Mouse (Mus musculus): ENCODE results near the gene Nodal. TPM values are rescaled to one million over a fixed set of nuclear protein-coding genes. Genes with fewer than 3 reads are reported as not detected.

The Nodal gene
- polyA plus RNA-seq, 1 experiment from 2014 or later = 0.24 TPM

- H3K27ac ChIP-seq = peak overlapping the region; percentile 89
- H3K9me3 ChIP-seq = no peaks in the 10 kb centered on the region
- peak overlapping the region; percentile 74 for H3K4me3 ChIP-seq
- H3K4me1 ChIP-seq (replicated peaks) = peaks cover 66% of the 10 kb centered on the region
- no peaks in the 10 kb centered on the region for H3K36me3 ChIP-seq
- DNase-seq (ENCODE audit: low spot score) = peak; percentile 31
- 0% methylated on average over 8 of the region's 8 CpGs for WGBS
- H3K27me3 ChIP-seq (ENCODE audit: insufficient read depth, poor library complexity, severe bottlenecking) = peaks cover 41% of the 10 kb centered on the region
Observed at GRCm38 (mm10) chr10:61382281-61382731, 35.5 kb upstream of the Nodal start.

- peak; percentile 86 for DNase-seq (ENCODE audit: low spot score)
- no peaks in the 10 kb centered on the region for H3K9me3 ChIP-seq
- H3K27ac ChIP-seq = peak within 1 kb of the TSS; percentile 89
- peaks cover 41% of the 10 kb centered on the region for H3K27me3 ChIP-seq (ENCODE audit: insufficient read depth, poor library complexity, severe bottlenecking)
- no peaks in the 10 kb centered on the region for H3K36me3 ChIP-seq
- peaks cover 68% of the 10 kb centered on the region for H3K4me1 ChIP-seq (replicated peaks)
- H3K4me3 ChIP-seq = peak within 1 kb of the TSS; percentile 74
- under 1% methylated on average over 60 of the region's 60 CpGs for WGBS
Observed at GRCm38 (mm10) chr10:61383021-61383714, 34.6 kb upstream of the Nodal start, which contains the start of gene Pald1. Gene Pald1, minus strand, starts transcription at chr10:61383530.

GRCm38 (mm10) chr10:61383715-61384047, 34.1 kb upstream of the Nodal start:
- no peaks in the 10 kb centered on the region for H3K36me3 ChIP-seq
- H3K27ac ChIP-seq = peak overlapping the region; percentile 89
- no peak for DNase-seq (ENCODE audit: low spot score)
- H3K4me3 ChIP-seq = peak overlapping the region; percentile 74
- H3K4me1 ChIP-seq (replicated peaks) = peaks cover 70% of the 10 kb centered on the region
- 3% methylated on average over 11 of the region's 11 CpGs for WGBS
- H3K9me3 ChIP-seq = no peaks in the 10 kb centered on the region
- peaks cover 41% of the 10 kb centered on the region for H3K27me3 ChIP-seq (ENCODE audit: insufficient read depth, poor library complexity, severe bottlenecking)

- no peaks in the 10 kb centered on the region for H3K9me3 ChIP-seq
- H3K27ac ChIP-seq = no peak overlapping the region
- H3K4me3 ChIP-seq = no peak overlapping the region
- no peak for DNase-seq (ENCODE audit: low spot score)
- no peaks in the 10 kb centered on the region for H3K36me3 ChIP-seq
- peaks cover 71% of the 10 kb centered on the region for H3K4me1 ChIP-seq (replicated peaks)
- WGBS = 77% methylated on average over 6 of the region's 6 CpGs
- peaks cover 38% of the 10 kb centered on the region for H3K27me3 ChIP-seq (ENCODE audit: insufficient read depth, poor library complexity, severe bottlenecking)
Observed at GRCm38 (mm10) chr10:61385174-61385573, 32.6 kb upstream of the Nodal start.

- H3K27me3 ChIP-seq (ENCODE audit: insufficient read depth, poor library complexity, severe bottlenecking) = peaks cover 27% of the 10 kb centered on the region
- H3K36me3 ChIP-seq = no peaks in the 10 kb centered on the region
- H3K9me3 ChIP-seq = no peaks in the 10 kb centered on the region
- peaks cover 60% of the 10 kb centered on the region for H3K4me1 ChIP-seq (replicated peaks)
- H3K27ac ChIP-seq = peak overlapping the region; percentile 50; the same call in 1 of the 2 replicates
- no peak for DNase-seq (ENCODE audit: low spot score)
- H3K4me3 ChIP-seq = no peak overlapping the region
- WGBS = 75% methylated on average over 6 of the region's 6 CpGs
Observed at GRCm38 (mm10) chr10:61386284-61386683, 31.5 kb upstream of the Nodal start.

- DNase-seq (ENCODE audit: low spot score) = peak; percentile 29
- H3K27ac ChIP-seq = peak overlapping the region; percentile 69
- no peak overlapping the region for H3K4me3 ChIP-seq
- whole genome bisulfite sequencing = 24% methylated on average over 5 of the region's 5 CpGs
- H3K36me3 ChIP-seq = no peaks in the 10 kb centered on the region
- H3K27me3 ChIP-seq (ENCODE audit: insufficient read depth, poor library complexity, severe bottlenecking) = peaks cover 20% of the 10 kb centered on the region
- H3K4me1 ChIP-seq (replicated peaks) = peaks cover 41% of the 10 kb centered on the region
- no peaks in the 10 kb centered on the region for H3K9me3 ChIP-seq
Observed at GRCm38 (mm10) chr10:61389020-61389419, 28.8 kb upstream of the Nodal start.

- no peak overlapping the region for H3K4me3 ChIP-seq
- H3K9me3 ChIP-seq = no peaks in the 10 kb centered on the region
- H3K36me3 ChIP-seq = no peaks in the 10 kb centered on the region
- WGBS = 75% methylated on average over 2 of the region's 2 CpGs
- peaks cover 13% of the 10 kb centered on the region for H3K27me3 ChIP-seq (ENCODE audit: insufficient read depth, poor library complexity, severe bottlenecking)
- H3K27ac ChIP-seq = peak overlapping the region; percentile 69; the same call in 1 of the 2 replicates
- no peak for DNase-seq (ENCODE audit: low spot score)
- H3K4me1 ChIP-seq (replicated peaks) = peaks cover 41% of the 10 kb centered on the region
Observed at GRCm38 (mm10) chr10:61390148-61390547, 27.6 kb upstream of the Nodal start.

GRCm38 (mm10) chr10:61392584-61392983, 25.2 kb upstream of the Nodal start:
- Histone ChIP-seq H3K4me1 (replicated peaks) (peaks cover 33% of the 10 kb centered on the region), H3K27me3 (ENCODE audit: insufficient read depth, poor library complexity, severe bottlenecking) (no peaks in the 10 kb centered on the region), H3K36me3 (no peaks in the 10 kb centered on the region), H3K4me3 (no peak overlapping the region), H3K9me3 (no peaks in the 10 kb centered on the region), H3K27ac (peak overlapping the region; percentile 8; the same call in 1 of the 2 replicates)
- no peak for DNase-seq (ENCODE audit: low spot score)
- WGBS = 64% methylated on average over 4 of the region's 4 CpGs

- no peak for DNase-seq (ENCODE audit: low spot score)
- Histone ChIP-seq H3K4me3 (no peak overlapping the region), H3K4me1 (replicated peaks) (peaks cover 25% of the 10 kb centered on the region), H3K27me3 (ENCODE audit: insufficient read depth, poor library complexity, severe bottlenecking) (no peaks in the 10 kb centered on the region), H3K36me3 (no peaks in the 10 kb centered on the region), H3K27ac (peak overlapping the region; percentile 53), H3K9me3 (no peaks in the 10 kb centered on the region)
- WGBS = 21% methylated on average over 9 of the region's 9 CpGs
Observed at GRCm38 (mm10) chr10:61394476-61395136, 23.2 kb upstream of the Nodal start.

GRCm38 (mm10) chr10:61398125-61398524, 19.6 kb upstream of the Nodal start:
- 35% methylated on average over 3 of the region's 3 CpGs for WGBS
- H3K9me3 ChIP-seq = no peaks in the 10 kb centered on the region
- no peaks in the 10 kb centered on the region for H3K36me3 ChIP-seq
- H3K4me1 ChIP-seq (replicated peaks) = peaks cover 13% of the 10 kb centered on the region
- H3K27me3 ChIP-seq (ENCODE audit: insufficient read depth, poor library complexity, severe bottlenecking) = no peaks in the 10 kb centered on the region
- H3K4me3 ChIP-seq = no peak overlapping the region
- H3K27ac ChIP-seq = peak overlapping the region; percentile 70
- no peak for DNase-seq (ENCODE audit: low spot score)

- Histone ChIP-seq H3K4me3 (no peak overlapping the region), H3K4me1 (replicated peaks) (peaks cover 13% of the 10 kb centered on the region), H3K27ac (no peak overlapping the region), H3K27me3 (ENCODE audit: insufficient read depth, poor library complexity, severe bottlenecking) (no peaks in the 10 kb centered on the region), H3K9me3 (no peaks in the 10 kb centered on the region), H3K36me3 (no peaks in the 10 kb centered on the region)
- 28% methylated on average over 13 of the region's 13 CpGs for WGBS
- peak; percentile 84 for DNase-seq (ENCODE audit: low spot score)
Observed at GRCm38 (mm10) chr10:61399156-61399734, 18.5 kb upstream of the Nodal start.

- Histone ChIP-seq H3K4me1 (replicated peaks) (peaks cover 6% of the 10 kb centered on the region), H3K4me3 (no peak overlapping the region), H3K27ac (no peak overlapping the region), H3K27me3 (ENCODE audit: insufficient read depth, poor library complexity, severe bottlenecking) (peaks cover under 1% of the 10 kb centered on the region; the same call in 1 of the 2 replicates), H3K9me3 (no peaks in the 10 kb centered on the region), H3K36me3 (no peaks in the 10 kb centered on the region)
- WGBS = 89% methylated on average over 5 of the region's 5 CpGs
- no peak for DNase-seq (ENCODE audit: low spot score)
Observed at GRCm38 (mm10) chr10:61400407-61400806, 17.4 kb upstream of the Nodal start.

GRCm38 (mm10) chr10:61402480-61402879, 15.3 kb upstream of the Nodal start:
- no peak for DNase-seq (ENCODE audit: low spot score)
- H3K4me1 ChIP-seq (replicated peaks) = peaks cover 6% of the 10 kb centered on the region
- no peak overlapping the region for H3K27ac ChIP-seq
- 0 out of 2 replicates have a peak, but pooled peaks cover 3% of the 10 kb centered on the region for H3K9me3 ChIP-seq
- H3K27me3 ChIP-seq (ENCODE audit: insufficient read depth, poor library complexity, severe bottlenecking) = peaks cover 11% of the 10 kb centered on the region; the same call in 1 of the 2 replicates
- 72% methylated on average over 5 of the region's 5 CpGs for WGBS
- no peak overlapping the region for H3K4me3 ChIP-seq
- H3K36me3 ChIP-seq = no peaks in the 10 kb centered on the region
